Mouse (Mus musculus) kidney, postnatal 36 days (tissue): ENCODE results near the gene Kdelc1.

Experiments
- DNase-seq, 2 experiments: peaks; one replicate each; pipeline ENCODE4 v3.0.0; 2021 to 2022; ENCODE audit warnings: mixed read lengths in 2 of 2

Kdelc1 gene

DNA sequence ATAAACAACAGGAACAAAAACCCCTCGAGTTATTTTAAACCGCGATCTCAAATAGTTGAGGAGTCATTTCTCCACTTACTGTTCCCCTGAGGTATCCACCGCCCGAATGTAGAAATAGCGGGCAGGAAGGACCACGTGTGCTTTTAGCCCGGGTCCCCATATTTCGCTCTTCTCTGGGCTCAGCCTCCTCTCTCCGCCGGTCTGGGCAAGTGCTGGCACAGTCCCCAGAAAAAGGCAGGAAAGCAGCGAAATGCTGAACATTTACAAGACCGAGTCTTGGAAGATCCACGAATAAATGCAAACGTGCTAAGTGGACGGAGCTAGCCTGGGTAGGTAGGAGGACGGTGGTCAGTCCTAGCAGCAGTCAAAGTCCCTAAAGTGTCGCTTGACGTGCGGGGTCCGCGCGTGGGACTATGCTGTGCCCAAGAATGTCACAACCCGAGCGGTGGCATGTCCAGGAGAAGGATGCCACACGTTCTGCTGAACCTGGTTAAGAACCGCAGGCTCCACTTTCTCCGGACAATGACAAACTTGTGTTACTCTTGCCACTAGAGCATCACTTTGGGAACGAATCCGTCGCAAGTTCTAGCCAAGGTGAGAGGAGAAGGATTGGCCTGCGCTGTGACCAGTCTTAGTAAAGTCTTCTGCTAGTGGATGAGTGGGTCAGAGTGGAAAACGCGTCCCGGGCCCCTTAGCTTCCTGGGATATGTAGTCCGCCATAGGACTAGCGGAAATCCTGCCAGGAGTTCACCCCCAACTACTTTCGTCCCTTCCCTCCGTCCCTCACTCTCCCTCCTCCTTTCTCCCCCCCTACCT, at the start of gene Kdelc1, which contains the start of gene Bivm:
Gene Kdelc1, minus strand, starts transcription at position 570 of the 816 bp plus-strand sequence.
Gene Bivm, plus strand, starts transcription at position 719 of the 816 bp plus-strand sequence.
- DNase-seq, result peak; percentile 90 to 97

DNA sequence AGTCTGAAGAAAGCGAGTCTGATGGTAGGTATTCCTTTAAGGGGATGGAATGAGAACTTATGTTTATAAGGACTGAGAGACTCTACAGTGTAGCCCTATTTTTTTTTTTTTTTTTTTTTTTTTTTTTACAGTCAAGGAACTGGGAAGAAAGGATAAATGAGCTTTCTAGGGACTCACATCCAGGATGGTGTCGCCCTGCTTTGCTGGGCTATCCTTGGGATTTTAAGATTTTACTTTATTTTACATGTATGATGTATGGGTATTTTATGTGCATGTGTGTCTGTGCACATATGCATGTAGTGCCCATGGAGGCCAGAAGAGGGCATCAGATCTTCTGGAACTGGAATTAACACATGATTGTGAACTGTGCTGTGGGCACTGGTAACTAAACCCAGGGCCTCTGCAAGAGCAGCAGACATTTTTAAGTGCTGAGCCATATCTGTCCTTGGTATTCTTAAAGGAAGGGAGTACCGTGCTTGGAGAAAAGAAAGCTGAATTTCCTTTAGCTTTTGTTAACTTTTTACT, 49.3 kb upstream of the Kdelc1 start:
- peak in 1 of 2 experiments; percentile 16 for DNase-seq

DNA sequence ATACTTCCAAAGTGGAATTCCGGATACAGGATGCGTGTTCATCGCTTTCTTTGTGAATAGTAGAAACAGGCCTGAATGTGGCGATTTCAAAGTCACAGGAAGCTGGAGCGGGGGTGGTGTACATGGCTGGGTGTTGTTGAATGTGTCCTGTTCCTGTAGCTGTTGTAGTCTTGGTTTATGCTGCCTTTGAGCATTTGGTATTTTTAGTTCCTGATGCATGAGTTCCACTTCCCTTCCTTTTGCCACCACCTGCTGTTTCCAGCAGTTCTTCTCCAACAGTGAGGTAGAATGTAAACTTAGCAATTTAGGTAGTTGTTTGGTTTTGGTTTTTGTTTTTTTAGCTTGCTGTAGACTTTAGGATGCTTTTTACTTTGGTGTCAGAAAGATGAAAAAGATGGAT, 43.8 kb upstream of the Kdelc1 start:
- no peak for DNase-seq

DNA sequence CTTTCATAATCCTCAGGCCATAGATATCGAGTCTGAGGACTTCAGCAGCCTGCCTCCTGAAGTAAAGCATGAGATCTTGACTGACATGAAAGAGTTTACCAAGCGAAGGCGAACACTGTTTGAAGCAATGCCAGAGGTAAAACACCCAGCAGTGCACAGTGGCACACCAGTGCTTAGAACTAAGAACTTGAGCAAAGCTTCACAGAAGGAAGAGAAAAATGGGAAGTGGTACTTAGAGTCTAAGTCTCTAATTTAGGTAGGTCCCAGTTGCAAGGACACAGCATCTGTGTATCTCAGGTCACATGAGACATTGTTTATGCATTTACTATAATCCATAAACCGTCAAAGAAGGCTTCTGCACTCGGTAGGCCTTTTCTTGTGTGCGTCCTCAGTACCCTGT, 43.2 kb upstream of the Kdelc1 start:
- no peak for DNase-seq

DNA sequence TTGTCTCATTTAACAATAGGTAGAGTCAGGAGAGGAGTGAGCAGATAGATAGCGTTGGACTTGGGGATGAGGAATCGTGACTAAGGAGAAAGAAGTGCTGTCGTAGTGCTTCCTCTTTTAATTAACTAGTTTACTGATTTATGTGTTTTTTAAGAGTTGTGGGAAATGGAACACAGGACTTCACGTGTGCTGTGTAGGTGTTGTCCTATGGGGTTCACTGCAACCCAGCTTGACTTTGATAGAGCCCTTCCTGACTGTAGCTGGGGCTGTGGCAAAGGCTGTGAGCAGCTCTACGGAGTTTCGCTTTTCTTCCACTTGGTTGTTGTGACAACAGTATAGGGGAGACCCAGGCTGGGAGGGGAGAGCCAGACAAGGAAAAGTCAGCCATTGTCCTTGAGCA, 39.7 kb upstream of the Kdelc1 start:
- no peak for DNase-seq

DNA sequence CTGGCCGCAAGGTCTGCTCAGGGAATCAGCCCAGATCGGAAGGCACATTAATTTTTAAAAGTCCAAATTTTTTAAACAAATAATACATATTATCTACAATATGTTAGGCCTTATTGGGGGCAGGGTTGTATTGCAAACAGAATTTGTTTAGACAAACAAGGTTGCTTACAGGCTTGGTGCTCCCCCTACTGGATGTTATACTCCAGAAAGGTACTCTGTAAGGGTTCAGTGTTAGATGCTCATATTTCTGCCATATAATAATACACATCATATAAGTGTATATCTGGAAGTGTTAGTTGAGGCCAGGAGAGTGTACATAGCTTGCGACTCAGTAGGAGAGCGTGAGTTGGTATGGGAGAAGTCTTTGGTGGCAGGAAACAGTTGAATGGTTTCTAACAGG, 36.7 kb upstream of the Kdelc1 start:
- DNase-seq, result peak; percentile 23 to 49

DNA sequence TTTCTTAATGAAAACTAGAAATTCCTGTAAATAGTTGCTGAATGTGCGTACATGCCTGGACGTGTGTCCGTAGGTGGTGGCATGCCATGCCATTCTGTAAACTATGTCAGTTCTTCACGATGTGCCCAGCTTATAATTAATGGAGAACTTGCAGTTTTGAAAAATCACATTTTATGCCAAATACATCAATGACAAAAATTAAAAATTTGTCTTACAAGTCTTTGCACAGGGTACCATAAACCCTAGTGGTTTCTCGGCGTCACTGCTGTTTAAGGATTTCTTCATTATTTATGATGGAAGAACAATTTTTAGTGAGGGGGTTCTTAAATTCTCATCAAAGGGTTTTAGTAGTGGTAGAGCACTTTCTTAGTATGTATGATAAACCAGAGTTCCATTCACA, 30.1 kb upstream of the Kdelc1 start:
- DNase-seq, result no peak

DNA sequence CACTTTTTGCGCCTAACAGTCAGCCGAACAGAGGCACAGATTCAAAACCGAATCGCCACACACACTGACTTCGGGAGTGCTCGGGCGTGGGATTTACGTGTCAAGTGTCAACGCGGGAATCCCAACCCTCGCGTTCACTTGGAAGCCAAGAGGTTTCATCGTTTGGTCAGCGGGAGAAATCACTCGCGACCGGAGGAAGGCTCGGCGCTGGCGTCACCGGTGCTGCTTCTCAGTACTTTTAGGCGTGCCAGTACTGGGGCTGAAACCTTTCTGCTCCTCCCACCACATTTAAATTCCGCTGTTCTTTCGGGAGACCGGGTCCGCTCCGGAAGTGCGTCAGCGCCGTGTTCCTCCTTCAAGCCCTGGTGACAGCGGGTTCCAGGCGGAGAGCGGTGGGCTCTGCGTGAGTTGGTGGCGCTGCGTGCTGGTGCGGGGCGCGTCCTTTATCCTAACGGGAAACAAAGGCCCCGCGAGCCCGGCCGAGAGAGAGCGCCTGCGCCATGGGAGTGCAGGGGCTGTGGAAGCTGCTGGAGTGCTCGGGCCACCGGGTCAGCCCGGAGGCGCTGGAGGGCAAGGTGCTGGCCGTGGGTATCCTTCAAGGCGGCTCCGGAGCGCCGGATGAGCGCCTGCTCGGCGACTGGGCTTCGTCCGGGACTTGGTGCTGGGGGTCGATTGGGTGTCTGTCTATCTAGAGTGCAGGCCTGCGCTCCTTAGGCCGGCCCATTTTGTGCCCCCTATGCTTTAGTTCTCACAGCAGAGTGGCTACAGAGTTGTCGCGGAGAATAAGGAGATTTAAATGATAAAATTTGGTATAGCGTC, 29.2 kb upstream of the Kdelc1 start, which contains the start of gene Ercc5:
Gene Ercc5, plus strand, starts transcription at position 182 of the 819 bp plus-strand sequence.
- peak; percentile 90 to 94 for DNase-seq

DNA sequence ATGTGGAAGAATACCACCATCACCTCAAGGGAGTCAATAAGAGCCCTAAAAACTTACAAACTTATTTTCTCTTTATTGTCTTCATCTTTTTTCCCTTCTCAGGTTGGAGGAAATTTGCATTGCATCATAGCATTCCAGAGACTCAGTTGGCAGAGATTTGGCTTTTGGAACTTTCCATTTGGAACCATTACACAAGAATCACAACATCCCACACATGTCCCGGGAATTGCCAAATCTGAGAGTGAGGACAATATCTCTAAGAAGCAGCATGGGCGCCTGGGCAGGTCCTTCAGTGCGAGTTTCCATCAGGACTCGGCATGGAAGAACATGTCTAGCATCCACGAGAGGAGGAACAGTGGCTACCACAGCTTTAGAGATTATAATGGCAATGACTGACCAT, 24.1 kb upstream of the Kdelc1 start:
- no peak for DNase-seq

DNA sequence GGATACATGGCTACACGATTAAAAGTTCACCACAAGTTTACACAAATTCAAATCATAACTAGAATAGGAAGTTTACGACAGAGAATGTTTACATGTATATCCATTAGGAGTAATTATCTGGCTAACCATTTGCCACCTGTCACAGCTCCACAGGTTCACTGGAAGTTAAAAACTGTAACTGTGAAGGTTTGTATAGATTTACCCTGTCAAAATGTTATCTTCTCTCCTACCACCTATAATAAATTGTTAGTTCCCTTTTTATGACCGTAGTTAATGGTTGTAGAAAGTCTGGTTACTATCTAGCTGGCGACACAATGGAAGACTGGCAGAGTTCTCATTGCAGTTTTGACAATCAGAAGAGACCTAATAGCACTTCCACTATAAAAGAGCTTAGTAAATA, 21.6 kb upstream of the Kdelc1 start:
- DNase-seq, result no peak

DNA sequence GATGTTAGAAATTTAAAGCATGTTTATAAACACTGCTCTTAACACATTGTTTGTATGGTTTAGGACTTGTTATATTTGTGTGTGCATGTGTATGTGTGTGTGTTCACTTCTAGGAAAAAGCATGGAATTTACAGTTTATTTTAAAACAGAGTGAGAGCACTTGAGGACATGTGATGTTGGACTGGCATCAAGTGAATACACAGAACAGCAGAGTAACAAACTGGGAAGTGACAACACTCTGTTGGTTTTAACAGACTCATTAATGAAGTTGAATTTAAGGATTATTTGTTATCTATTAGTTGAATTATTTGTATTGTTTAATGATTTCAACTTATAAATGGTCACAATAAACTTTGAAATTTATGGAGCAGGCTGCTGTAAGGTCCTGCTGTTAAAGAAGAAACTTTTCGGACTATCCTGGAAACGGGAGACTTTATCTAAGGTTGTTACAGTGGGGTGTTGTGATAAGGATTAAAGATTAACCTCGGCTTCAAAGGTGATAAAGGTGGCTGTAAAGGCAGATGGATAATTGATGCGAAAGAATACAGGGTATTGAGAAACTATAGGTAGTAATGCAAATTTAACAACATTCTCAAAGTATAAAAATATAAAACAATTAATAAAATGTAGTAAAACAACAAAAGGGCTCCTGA, 11.4 kb upstream of the Kdelc1 start:
- DNase-seq, result no peak

DNA sequence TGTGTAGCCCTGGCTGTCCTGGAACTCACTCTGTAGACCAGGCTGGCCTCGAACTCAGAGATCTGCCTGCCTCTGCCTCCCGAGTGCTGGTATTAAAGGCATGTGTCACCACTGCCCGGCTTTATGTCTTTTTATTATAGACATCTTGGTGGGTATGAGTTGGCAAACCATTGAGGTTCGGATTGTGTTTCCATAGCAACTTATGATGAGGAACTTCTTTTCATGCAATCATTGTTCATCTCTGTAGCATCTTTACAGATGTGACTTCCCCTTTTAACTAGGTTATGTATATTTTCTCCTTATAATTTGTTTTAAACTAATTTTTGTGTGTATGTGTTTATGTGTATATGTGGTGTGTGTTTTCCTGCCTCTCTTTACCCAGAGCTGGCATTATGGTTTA, 7.0 kb upstream of the Kdelc1 start:
- no peak for DNase-seq

DNA sequence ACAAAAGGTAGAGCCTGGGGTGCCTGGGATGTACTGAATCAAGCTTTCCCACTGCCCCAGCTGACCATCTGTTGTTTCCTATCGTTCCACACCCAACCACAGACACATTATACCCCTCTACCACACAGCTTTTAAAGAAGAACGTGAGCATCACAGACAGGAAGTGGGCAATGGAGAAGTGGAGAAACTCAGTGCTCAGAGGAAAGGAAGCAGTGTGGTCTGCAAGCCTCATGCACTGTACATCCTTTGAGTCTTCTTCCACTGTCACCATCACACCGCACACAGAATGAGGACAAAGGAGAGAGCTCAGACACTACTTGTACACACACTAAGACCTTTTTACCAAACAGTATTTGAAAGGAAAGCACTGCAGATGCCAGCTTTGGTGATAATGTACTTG, 3.6 kb upstream of the Kdelc1 start:
- DNase-seq, result no peak

DNA sequence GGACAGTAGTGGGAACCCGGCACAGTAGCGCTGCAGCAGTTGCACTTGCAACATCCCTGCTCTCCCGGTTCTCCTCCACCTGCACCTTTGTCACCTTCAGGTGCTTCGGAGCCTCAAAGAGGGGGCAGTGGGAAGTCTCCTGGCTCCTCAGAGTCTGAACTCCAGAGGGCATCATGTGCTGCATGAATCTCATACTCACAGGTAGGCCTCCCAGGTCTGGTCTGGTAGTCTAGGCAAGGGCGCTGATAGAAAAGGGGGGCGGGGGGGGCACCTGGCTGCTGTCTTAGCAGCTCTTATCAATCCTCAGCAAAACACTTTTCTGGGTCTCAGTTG, 1.4 kb upstream of the Kdelc1 start:
- DNase-seq, result no peak

DNA sequence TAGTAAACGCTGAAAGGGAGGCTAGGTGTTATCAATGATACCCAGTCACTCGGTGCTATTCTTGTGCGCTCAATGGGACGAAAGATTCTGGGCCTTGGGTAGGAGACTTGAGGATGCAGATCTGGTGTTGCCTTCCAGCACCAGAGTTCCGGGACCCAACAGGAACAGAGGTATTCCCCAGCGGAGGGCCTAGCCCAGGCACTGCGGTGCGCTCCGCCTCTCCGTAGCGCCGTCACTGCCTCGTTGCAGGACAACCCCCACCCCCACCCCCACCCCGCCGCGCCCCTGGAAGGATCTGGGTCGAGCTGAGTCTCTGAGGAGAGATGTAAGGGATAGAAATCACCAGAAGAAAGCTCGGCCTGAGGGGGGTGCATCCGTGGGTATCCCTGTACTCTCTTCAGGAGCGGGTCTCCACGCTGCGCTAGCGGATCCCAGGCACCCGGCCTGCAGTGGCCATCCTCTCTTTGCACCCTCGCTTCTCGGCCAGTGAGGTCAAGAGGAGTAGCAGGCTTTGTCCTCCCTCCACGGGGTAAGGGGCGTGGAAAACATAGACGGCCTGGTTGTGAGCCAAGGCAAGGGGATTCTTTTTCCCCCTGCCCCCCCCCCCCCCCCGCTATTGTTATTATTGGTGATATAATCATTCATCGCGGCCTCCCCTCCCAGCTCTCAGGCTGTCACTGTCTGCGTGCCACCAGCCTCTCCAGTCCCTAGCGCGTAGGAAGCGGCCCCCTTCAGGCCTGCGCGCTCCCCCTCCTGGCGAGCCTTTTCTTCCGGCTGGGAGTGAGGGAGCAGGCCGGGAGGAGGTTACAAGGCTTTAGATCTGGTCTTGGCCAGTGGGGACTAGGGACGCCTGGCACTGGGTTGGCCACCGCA, 829 bp upstream of the Kdelc1 start:
- DNase-seq, result peak; percentile 85 to 88

DNA sequence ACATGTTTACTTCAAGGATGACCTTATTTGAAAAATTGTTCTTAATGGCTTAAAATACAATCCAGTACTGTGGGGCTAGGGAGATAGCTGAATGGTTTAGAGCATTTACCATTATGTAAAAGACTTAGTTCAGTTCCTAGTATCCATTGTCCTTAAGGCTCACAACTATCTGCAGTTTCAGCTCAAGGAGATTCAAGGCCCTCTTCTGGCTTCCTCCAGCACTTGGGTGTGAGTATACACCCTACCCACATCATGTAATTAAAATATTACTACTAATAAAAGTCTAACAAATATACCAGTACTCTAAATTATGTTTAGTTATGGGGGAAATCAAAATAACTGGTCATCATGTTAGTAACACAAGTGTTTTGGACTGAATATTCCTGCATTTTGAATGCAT, 1.0 kb downstream of the Kdelc1 start:
- DNase-seq, result no peak

DNA sequence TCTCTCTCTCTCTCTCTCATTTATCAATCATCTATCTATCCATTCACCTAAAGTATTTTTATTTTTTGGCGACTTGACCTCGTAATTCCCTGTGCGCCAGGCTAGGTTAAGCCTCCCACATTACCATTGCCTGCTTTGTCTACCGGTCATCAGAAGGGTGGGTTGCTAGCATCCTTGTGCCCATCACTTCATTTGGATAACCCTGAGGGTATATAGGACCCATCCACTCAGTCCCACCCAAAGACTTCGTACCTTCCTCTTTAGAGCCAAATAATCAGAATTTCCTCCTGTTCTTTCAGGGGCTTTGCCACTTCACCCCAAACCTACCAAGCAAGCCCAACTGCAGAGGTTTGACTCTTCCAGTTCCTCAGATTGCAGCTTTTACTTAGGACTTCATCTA, 15.7 kb downstream of the Kdelc1 start:
- DNase-seq, result no peak

DNA sequence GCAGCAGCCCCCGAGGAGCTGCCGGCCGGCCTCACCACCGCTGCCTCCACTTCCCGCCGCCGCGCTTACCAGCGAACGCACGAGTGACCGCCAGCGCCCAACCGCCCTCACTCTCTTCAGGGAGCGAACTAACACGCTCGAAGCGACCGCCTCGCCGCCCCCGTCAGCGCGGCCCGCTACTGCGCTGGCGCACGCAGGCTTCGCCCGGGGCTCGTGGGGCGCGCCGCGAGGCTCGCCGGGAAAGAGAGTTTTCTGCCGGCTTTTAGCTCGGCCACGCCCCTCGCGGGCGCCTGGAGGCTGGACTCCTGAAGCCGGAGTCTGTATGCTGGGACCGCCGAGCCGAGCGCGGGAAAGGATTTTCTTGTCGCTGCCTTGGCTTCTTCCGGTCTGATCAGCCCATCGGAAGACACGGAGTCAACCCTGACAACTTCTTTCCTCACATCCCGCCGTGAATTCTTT, 16.3 kb downstream of the Kdelc1 start, which contains the start of gene Tex30:
Gene Tex30, minus strand, starts transcription at position 183 of the 459 bp plus-strand sequence.
- peak; percentile 95 to 97 for DNase-seq

DNA sequence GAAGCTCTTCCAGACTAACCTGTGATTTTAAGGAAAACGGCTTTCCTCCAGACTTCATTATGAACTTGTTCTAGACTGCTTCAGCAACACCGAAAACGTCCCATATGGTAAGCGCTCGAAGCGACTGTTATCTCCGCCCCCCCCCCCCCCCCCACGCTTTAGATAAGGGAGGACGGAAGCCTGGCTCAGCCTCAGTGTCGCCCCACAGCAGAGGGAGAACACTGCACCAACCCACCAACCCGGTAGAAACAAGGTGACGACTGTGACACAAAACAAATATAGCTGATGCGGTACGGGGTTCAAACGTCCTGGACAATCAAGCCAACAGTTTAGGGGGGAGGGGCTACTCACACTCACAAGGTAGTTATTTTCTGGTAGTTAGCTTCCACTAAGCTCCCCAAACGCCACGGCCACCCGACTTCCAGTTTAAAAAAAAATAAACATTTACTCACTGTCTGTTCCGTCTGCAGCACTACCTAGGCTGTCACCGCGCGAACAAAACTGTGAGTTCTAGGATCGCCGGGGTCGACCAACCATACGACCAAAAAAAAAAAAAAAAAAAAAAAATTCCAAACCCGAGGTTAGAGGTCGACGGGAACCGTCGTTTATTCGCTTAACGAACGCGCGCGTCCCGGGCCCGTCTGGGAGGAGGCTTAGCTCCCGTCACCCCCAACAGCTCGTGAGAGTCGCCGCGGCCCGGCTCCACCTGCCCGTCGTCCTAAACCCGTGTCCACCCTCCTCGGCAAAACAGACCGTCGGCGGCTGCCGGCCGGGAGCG, 17.0 kb downstream of the Kdelc1 start:
- peak in 1 of 2 experiments; percentile 5 for DNase-seq

DNA sequence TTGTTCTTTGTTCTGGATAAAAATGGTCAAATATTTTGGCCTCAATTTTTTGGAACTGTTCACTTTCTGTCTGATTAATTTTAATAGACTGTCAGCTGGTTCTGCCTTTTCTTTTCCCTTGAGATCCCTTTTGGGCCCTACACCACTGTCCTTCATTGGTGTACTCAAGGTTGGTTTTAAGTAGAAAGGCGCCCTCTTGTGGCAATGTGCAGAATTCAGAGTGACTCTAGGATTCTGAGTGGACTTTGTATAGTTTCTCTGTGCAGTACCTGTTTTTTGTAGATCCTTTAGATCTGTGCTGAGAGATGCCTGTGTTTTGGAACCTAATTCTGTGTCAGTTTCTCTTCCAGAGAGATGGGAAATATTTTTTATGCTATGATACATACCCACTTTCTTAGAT, 54.0 kb downstream of the Kdelc1 start:
- peak; percentile 62 to 76 for DNase-seq

DNA sequence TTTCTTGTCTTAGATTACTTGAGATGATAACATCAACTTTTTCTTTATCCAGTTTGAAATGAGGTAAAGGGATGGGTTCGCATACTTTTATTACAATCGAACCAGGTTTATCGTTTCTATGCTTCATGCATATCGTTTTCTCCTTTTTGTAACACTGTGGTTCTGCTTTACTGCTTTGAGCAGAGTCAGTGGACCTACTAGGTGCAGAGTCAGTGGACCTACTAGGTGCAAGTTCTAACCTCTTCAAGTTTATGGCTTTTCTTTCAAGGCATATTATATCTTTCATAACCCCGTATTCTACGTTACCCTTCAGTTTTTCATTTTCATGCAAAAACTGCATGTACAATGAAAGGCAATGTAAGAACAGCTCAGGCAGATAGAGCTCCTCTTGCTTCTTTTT, 55.2 kb downstream of the Kdelc1 start:
- DNase-seq, result no peak
